Mouse (Mus musculus): Measurements from ENCODE around the gene Ikzf5. TPM values are rescaled to one million over a fixed set of nuclear protein-coding genes. Genes with fewer than 3 reads are reported as not detected.

Ikzf5 gene
- total RNA-seq, 4 experiments from 2014 or later: 33.5 to 39.7 (median 35.7) TPM

DNA sequence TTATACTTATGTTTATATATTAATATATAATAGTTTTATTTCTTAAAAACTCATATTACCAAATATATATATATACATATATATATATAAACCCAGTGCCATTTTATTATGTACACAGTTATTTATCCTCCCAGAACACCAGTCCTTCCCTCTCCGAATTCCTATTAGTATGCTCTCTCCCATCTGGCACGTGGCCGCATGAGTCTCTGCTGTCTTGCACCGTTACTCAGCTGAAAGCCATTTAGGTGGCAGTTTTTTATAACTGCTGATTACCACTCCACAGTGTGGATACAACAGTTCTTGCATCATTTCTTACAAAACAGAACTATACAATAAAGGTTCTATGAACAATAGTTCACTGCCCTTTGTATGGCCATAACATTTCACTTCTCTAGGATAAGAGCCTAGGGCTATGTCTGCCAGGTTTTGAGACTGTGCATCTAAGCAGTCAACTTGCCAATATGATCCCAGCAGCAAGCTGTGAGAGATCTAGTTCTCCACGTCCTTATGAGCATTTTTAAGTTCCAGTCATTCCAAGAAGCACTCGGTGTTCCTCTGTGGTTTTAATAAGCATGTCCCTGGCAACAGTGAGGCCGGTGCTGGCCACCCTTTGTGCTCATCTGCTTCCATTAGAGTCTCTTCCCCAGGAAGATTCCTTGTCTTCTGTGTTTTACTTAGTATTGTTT lies 64.3 kb downstream of the Ikzf5 start:
- DNase-seq: no peak

Other genes with a start within 250 kb of the Ikzf5 start
- gene 5430419D17Rik, start 236.1 kb downstream of the Ikzf5 start, total RNA-seq (2022): not detected
- gene Cuzd1, start 88.2 kb downstream of the Ikzf5 start, total RNA-seq (2022): not detected
- not detected for gene Fam24b, start 81.0 kb downstream of the Ikzf5 start, total RNA-seq (2022)
- not detected for gene Fam24a, start 76.7 kb downstream of the Ikzf5 start, total RNA-seq (2022)
- 10 to 100 TPM; 11.0 to 14.8 (median 12.0) TPM for gene 2310057M21Rik, start 47.8 kb downstream of the Ikzf5 start, total RNA-seq (2022)
- 10 to 100 TPM; 19.4 to 21.4 (median 20.1) TPM for gene Pstk, start 39.4 kb downstream of the Ikzf5 start, total RNA-seq (2022)
- gene Acadsb, start 80 bp upstream of the Ikzf5 start, total RNA-seq (2022): 100 to 1,000 TPM; 157 to 791 (median 490) TPM
- not detected for gene Hmx3, start 132.3 kb upstream of the Ikzf5 start, total RNA-seq (2022)
- gene Hmx2, start 138.3 kb upstream of the Ikzf5 start, total RNA-seq (2022): not detected
- gene Bub3, start 149.7 kb upstream of the Ikzf5 start, total RNA-seq (2022): 10 to 100 TPM; 68.7 to 79.5 (median 71.3) TPM